Mouse (Mus musculus): ENCODE measurements around the gene Nlrc4.
A peak's percentile ranks its signal among the peaks of the same experiment; 100 is the strongest.
"Not testable (repeated sequence)": the region's sequence is repeated elsewhere in the genome, so short reads cannot be mapped to it uniquely, and the experiment has no call there.

Gene Nlrc4

DNA sequence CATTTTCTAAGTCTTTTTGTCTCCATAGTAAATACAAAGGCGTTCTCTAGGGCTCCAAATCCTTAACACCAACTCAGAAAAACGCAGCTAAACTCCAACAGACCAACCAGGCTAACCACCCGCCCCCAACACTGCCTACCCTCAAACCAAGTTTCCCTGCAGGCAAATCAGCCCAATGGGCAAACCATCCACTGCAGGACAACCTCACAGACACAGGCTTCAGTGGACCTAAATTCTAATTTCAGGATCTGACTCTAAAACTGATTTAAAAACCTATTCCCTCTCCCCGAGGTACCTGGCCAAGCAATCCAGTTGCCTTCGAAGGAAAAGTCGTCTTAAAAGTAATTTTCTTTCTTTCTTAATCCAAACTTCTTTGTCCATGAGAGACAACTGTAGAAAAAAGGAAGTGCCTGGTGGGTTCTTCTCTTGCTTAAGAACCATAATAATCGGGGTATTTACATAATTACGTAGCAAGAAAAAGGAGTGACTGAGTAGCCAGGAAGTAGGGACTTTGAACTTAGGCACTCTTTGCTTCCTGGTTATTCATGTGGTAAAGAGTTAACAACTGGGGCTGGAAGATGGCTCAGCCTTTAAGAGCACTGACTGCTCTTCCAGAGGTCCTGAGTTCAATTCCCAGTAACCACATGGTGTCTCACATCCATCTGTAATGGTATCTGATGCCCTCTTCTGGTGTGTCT lies at the start of gene Nlrc4:
TSS of gene Nlrc4 (minus strand) at position 432 of the 698 bp plus-strand sequence.
- DNase-seq: no peak

DNA sequence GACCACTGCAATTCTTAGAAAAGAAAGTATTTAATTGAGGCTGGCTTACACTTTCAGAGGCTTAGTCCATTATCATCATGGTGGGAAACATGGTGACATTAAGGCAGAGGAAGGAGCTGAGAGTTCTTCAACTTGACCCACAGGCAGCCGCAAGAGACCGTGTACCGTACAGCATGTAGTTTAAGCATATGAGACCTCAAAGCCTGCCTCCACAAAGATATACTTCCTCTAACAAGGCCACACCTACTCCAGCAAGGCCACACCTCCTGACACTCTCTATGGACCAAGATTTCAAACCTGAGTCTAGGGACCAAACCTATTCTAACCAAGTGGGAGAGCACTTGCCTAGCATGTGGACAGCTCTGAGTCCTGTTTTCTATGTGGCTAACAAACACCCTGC lies 49.7 kb upstream of the Nlrc4 start:
- no peak for DNase-seq

DNA sequence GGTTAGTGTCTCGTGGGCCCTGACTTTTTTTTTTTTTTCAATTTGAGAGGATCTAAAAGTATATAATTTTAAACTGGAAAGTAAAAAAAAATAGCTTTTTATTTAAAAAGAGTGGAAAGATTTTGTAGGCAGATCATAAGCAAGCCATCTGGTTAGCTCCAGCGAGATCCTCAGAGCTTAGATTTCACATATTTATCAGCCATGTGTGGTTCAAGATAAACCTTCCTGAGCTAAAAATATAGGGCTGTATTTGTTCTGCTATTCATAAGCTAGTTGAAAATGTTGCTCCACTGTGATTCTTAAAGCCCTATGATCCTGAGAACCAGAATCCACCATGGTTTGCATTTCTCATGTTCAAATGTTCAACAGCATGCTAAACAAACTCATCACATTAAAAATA lies 49.0 kb upstream of the Nlrc4 start:
- no peak for DNase-seq

DNA sequence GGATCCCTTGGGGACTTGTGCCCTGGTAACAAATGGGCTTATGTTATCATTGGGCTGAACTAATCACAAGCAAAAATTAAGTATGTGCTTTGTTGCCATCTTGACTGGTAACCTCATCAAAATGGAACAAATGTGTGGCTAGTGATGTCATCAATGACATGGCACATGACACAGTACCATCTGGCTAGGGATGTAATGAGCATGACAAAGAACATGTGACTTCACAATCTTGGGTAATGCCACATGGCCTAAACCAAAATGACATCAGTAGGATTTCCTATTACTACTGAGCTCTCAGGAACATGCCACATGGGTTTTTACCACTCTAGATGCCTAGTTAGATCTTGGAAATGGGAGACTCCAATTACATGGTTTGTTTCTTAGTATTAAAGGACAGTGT lies 42.1 kb upstream of the Nlrc4 start:
- no peak for DNase-seq

DNA sequence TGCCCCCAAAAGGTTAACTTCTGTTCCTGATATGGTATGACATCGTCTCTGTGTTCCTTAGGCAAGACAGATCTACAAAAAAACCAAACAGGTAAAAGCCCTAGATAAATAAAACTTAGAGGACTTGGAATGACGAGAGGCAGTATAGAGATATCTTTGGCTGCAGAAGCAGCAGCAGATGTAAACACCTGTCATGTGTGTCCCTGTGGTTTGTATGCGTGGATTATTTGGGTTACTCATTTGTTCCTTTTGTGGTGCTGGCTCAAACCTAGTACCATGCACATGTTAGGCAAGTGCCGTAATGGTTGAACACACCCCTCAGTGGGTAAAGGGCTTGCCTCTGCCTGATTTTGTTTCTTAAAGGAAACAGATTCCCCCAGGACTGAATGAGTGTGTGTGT lies 41.3 kb upstream of the Nlrc4 start:
- no peak for DNase-seq

DNA sequence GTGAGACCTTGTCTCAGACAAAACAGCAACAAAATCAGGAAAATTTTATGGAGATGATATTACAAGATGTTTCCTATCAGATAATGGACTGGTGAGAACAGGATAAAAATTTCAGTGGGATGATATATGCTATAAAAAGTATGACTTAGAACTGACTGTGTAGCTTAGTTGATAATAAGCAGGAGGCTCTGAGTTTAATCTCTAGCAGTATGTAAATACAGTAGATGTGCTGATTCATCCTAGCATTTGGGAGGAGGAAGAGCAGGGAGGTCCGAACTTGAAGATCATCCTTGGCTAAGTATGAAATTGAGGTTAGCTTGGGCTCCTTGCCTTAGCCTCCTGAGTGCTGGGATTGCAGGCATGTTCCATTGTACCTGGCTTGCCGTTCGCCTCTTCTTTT lies 32.6 kb upstream of the Nlrc4 start:
- DNase-seq: no peak

DNA sequence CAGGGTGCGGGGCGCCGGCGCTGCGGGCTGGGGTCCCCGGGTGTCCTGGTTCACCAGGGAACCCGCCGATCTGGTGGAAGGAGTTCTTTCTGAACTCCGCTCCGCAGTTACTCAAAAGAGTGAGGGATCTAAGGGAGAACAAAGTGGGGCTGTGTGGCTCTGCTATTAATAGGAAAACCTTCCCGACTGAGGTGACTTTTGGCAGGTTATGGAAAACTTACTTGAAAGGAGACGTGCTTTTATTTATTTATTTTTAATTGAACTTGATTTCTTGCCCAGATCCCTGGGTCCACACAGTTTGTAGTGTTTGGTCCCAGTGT lies 30.9 kb upstream of the Nlrc4 start:
- no peak for DNase-seq

DNA sequence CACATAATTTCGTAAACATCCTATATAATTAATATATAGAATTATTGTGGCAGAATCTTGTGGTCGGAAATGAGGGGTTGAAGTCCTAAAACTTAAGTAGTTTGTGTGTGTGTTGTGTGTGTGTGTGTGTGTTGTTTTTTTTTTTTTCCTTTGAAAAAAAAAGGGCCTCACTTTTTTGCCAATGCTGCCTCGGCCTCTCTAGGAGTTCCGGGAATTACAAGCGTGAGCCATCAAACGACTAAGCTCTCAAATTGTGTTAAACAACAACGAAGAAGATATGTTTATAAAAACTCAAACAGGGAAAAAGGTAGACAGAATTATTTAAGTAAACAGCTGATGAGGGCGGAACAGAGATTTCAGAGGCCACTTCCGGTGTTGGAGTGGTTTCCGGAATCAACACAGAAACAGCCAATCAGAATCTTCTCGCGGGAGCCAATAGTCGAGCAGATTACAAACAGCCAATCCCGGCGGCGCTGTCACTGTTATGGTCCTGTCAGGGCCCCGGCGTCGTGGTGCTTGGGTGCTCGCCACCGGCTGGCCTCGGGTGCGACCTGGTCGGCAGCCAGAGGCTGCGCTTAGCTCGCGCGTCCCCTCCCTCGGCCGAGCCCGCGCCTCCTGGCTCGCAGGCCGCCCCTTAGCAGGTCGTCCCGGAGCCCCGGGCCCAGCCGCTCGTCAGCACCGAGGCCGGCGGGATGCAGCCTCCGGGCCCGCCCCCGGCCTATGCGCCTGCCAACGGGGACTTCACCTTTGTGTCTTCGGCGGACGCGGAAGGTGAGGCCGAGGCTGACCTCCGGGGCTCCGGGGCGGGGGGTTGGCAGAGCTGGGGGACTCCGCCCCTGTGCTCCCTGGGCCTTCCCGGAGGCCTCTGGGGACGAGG lies 30.3 kb upstream of the Nlrc4 start, which contains the start of gene Yipf4:
TSS of gene Yipf4 (plus strand) at position 470 of the 877 bp plus-strand sequence.
- DNase-seq: peak; percentile 96

DNA sequence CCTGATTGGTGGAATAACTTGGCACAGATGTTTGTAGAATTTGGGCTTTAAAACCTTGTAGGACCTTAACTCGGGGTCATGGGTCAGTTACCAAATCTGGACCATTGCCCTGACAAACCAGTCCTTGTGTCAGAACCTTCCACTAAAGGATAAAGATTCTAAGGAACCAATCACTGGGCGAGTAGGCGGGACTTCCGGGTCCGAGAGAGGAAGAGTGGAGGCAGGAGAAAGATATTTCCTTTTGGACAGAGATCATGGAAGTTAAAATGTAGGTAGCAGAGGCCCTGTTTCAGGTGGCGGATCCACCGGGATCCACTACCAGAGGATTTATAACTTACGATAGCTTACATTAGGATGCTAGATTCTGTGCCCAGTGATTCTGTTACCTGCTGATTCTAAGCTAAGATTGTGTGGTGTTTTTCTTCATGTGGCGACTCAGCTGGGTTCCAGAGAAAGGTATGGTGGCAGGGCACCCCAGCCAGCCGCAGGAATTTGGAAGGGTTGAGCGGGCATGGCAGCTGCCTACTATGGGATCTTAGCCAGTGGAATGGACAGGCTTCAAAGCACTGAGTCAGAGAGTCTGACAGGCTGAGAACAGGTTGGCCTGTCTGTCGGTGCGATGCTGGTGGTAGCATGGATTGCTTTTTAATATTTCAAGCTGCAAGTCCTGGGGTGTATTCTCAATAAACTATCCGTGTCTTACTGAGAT lies 21.6 kb upstream of the Nlrc4 start:
- DNase-seq: no peak

DNA sequence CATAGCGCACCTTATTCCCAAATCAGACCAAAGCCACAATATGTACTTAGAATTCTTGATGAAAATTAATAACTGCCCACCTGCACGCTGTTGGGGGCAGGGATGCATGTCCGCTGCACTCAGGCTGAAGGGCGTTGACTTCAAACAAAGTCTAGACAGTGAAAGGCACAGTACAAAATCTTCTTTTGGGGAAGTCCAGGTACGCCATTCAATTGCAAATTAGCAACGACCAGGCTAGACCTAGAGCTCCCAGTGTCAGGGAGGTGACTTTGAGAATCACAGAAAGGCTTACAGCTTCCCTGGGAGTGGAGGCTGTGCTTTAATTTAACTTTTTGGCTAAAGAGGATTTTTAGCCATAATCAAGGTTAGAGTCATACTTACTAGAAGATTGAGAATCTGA lies 11.2 kb upstream of the Nlrc4 start:
- DNase-seq: not testable (repeated sequence)

DNA sequence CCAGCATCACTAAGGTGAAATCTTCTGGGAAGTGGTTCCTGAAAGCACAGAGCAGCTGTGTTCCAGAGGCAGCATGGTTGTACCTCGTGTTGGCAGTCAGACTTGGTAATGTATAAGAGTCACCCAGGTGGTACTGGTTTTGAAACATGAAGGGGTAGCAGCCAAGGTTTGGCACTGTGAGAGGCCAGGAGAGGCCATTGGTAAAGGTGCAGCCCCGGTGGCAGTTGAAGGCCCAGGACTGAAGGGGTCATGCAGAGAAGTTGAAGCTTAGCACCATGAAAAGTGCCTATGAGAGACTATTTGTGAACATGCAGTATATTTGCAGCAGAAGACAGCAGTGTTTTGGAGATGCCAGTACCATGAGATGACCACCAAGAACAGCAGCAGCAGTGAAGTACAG lies 9.0 kb upstream of the Nlrc4 start:
- DNase-seq: not testable (repeated sequence)

DNA sequence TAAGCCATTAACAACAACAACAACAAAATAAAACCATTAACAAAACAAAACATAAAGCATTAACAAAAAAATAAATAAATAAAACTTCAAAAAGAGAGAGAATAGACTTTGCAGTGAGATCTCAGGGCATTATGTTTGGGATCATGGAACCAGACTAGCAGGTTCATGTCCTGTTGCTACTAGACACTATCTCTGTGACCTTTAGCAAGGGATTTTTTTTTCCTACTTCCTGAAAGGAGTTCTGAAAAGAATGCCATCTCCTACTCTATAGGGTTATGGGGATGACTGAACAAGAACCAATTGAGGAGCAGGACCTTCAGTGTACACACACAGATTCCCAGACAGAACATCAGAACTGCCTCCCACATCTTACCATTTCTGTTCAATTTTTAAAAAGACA lies 4.6 kb upstream of the Nlrc4 start:
- no peak for DNase-seq

DNA sequence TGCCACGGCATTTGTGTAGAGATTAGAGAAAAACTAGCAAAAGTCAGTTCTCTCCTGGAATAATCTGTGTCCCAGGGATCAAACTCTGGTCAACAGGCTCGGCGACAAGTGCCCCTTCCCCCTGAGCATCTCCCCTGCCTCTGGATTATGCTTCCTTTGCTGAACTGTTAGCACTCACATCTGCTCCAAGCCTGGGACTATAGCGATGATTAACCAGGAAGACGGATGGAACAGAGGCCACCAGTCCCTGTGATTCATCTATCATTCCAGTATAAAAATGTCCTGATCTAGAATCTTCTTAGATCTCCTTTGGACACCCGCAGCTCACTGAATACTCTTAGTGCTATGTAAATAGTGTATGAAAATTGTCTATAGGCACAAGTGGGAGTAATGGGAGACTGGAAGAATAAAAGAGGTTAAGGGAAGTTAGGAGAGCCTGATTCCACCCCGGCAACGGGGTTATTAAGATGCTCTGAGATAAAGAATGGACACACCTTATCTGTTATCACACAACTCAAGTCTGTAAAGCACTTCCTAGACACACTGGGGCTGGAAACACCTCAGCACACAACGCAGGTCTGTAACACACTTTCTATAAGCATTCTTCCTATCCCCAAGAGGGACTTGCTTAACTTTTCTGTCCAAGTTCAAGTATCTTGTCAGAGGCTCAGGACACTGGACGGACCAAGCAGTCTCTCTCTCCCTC lies 817 bp downstream of the Nlrc4 start:
- DNase-seq: no peak

DNA sequence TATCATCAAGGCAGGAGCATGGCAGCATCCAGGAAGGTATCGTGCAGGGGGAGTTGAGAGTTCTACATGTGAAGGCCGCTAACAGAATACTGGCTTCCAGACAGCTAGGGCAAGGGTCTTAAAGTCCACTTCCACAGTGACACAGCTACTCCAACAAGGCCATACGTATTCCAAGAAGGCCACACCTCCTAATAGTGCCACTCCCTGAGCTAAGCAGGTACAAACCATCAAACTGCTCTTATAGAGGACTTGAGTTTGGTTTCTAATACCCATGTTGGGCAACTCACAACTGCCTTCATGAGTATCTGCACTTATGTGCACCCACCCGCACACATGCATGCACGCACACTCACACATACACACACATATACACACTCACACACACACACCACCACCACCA lies 2.1 kb downstream of the Nlrc4 start:
- DNase-seq: no peak

DNA sequence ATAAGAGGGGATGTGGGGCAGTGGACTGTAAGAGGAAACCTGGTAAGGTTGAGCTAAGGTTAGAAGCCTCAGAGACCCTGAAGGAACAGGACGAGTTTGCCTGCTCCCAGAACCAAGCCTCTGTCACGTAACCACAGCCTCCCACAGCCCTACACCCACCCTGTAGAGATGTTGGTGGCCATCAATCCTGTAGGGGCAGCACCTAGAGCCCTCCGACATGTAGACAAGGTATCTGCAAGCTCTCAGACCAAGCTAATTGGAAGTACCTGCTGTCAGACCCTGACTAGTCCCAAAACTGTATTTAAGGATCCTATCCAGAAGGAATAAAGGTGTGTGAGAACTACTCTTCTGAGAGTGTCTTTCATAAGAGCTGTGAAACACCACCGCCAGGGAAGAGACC lies 3.5 kb downstream of the Nlrc4 start:
- DNase-seq: no peak

DNA sequence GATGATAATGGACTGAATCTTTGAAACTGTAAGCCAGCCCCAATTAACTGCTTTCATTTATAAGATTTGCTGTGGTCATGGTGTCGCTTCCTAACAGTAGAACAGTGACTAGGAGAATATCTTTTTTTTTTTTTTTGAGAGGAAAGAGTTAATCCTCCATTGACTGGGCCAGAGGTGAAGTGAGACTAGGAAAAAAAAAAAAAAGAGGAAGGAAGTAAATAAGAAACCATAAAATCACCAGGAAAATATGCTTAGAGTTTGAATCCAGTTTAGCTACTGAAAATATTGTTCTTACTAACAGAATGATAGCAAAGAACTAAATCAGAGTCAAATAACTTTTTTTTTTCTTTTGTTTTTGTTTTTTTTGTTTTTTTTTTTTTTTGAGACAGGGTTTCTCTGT lies 4.3 kb downstream of the Nlrc4 start:
- no peak for DNase-seq

DNA sequence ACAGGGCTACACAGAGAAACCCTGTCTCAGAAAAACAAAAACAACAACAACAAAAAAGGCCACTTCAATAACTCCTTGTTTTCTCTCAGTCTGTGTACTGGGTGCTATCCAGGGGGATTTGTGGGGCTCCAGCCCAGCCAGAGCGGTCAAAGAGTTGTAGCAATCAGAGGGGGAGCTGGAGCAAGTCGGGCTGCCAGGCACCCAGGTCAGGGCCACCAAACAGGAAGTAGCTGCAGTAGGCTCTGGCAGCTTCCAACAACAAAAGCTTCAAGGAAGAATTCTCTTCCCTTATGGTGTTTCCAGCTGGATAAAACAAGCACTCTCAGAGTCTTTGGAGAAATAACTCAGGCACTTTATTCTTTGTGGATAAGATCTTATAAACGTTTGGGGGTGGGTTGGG lies 5.0 kb downstream of the Nlrc4 start:
- no peak for DNase-seq

DNA sequence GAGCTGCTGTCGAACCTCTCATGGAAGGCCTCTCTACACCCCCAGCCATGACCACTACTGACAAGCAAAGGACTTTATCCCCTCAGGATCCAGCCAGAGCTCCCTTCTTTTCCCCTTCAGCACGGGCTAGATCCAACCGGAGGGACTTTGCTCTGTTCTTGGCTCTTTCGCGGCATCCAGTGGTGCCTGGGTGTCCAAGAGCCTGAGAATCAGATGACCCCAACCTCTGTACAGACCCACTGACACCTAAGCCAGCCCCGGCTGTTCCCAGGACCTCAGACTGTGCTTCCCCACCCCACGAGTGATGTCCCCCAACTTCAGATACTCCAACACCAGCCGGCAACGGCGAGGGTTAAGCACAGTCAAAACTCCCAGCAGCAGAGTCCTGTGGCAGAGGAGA lies 9.2 kb downstream of the Nlrc4 start:
- DNase-seq: no peak

DNA sequence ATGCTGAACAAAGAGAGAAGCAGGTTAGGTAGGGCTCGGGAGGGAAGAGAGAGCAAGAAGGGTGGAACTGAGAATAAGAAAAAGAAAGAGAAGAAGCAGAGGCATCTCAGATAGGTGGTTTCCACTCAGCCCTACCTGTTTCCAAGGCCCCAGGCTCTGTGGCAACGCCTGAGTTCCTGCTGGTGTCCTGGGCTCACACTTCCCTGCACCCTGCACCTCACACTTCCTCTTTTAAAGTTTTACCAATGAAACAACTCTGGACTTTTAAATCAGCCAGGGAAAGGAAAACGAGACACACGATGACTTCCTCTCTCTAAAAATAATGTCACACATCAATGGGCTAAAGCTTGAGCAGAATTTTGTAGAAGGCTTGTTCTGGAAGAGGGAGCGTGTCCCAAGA lies 18.5 kb downstream of the Nlrc4 start:
- DNase-seq: no peak

DNA sequence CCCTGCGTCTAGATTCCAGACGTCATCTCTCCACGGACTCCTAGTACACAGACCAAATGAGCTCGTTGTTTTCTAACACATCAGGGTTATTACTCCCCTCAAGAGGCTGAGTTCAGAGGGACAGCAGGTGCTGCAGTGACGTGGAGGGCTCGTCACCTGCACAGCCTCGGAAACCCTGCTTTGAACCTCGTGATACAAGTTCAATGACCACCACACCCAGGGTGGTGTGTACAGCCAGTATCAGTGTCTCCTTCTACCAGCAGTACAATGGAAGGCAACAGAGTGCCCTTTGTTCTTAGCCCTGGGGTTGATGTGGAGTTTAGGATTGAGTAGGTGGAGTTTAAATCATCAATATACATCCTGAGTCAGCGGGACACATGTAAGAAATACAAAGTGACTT lies 21.2 kb downstream of the Nlrc4 start:
- DNase-seq: no peak

DNA sequence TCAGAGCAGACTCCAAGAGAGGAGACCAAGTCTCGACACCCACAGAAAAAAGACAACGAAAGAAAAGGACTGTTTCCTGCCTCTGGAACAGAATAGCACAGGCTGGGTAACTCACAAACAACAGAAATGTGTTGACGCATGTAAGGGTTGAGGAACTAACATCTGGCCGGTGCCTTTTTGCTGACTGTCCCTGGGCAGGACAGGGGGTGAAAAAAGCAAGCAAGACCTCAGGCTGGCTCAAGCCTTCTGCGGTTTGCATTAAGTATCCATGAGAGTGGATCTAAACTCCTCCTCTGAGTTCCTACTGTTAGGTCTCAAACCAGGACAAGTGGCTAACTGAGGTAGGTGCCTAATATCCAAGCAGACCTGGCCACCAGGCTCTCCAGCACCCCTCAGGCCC lies 26.3 kb downstream of the Nlrc4 start:
- no peak for DNase-seq

DNA sequence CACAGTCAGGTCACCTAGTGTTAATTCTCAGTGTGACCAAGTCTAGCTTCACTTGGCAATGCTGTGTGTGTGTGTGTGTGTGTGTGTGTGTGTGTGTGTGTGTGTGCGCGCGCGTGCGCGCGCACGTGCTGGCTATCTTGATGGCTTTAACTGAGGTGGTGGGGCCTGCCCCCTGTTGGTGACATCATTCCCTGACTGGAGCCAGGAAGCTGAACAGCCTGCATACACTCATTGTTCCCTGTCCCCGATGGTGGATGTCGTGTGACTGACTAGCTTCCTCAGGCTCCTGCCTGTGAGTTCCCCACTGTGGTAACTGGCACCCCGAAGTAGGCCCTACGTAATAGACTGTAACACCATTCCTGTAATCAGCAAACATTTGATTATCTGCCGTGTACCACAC lies 27.5 kb downstream of the Nlrc4 start:
- DNase-seq: no peak

DNA sequence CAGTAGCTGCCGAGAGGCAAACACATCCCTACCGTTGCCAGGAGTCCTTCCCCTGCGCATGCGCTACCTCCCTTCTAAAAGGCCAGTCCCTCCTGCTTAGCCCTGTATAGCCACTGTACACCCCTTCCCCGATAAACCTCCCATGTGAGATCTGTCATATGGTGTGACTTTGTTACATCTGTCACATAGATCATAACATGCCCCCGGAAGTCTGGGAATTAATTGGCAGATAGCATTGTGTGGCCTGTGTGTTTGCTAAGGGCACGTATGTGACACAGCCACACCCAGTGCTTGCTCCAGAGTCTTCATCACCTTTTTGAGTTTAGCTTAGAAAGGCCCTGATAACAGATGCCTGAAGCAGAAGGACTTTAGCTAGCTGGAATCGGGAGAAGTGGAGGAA lies 28.9 kb downstream of the Nlrc4 start:
- no peak for DNase-seq

All from cerebellum, adult 11 months (tissue).